Mouse (Mus musculus) stomach, embryonic 16.5 days (tissue): Measurements from ENCODE around the gene Klc1. TPM values are rescaled to one million over a fixed set of nuclear protein-coding genes. Genes with fewer than 3 reads are reported as not detected.

ENCODE experiments used
- ATAC-seq: fragments of 200-750 bp; cut with Nextera tagmentation; 2 replicates; pipeline ENCODE4 v1.8.0; 2017; ENCODE audit warnings: moderate number of reproducible peaks, moderate TSS enrichment; ENCODE audit not compliant: insufficient read depth, low FRiP score
- H3K27ac ChIP-seq: fragments of 300-500 bp; sonication (generic); 2 replicates; pipeline ENCODE4 v1.5.1; 2014; ENCODE audit warnings: low read length
- H3K27me3 ChIP-seq: fragments of 300-500 bp; sonication (generic); 2 replicates; pipeline ENCODE4 v1.6.1; 2014; ENCODE audit warnings: low read length, control low read depth, mixed read lengths; ENCODE audit not compliant: control insufficient read depth, insufficient read depth
- H3K36me3 ChIP-seq: fragments of 300-500 bp; sonication (generic); 2 replicates; pipeline ENCODE4 v1.6.1; 2014; ENCODE audit warnings: low read length; ENCODE audit not compliant: control insufficient read depth, insufficient read depth
- H3K4me1 ChIP-seq: fragments of 300-500 bp; sonication (generic); 2 replicates; pipeline ENCODE4 v1.6.1; 2014; ENCODE audit warnings: low read length, control low read depth, mixed read lengths; ENCODE audit not compliant: control insufficient read depth, insufficient read depth
- H3K4me2 ChIP-seq: fragments of 300-500 bp; sonication (generic); 2 replicates; pipeline ENCODE4 v1.6.1; 2014; ENCODE audit warnings: low read depth, low read length, mixed read lengths
- H3K4me3 ChIP-seq: fragments of 300-500 bp; sonication (generic); replicated peaks from 2 replicates; pipeline ENCODE4 v1.5.1; 2014; ENCODE audit warnings: mild to moderate bottlenecking, low read length
- H3K9ac ChIP-seq: fragments of 300-500 bp; sonication (generic); 2 replicates; pipeline ENCODE4 v1.6.1; 2014; ENCODE audit warnings: low read length
- H3K9me3 ChIP-seq: fragments of 300-500 bp; sonication (generic); replicated peaks from 2 replicates; pipeline ENCODE4 v1.6.1; 2016; ENCODE audit warnings: low read length, control low read depth; ENCODE audit not compliant: control insufficient read depth
- WGBS: fragments of 180-500 bp; shearing (Covaris S2); extraction: QIAGEN DNeasy Blood & Tissue Kit; methylation state at CpG from one replicate; pipeline ENCODE4 v1.1.7; 2014; 5-methylcytosine and 5-hydroxymethylcytosine counted together
- polyA plus RNA-seq: library from polyadenylated mRNA; unstranded; fragments of >200 nt; fragmentation: Nextera tagmentation; extraction: Ambion mirVana; gene quantifications from 2 replicates; pipeline ENCODE4 v1.2.1, GENCODE M21; 2015

Gene Klc1
- polyA plus RNA-seq, 1 experiment from 2014 or later: 96.1 TPM

GRCm38 (mm10) chr12:111812075-111812474 is 53.4 kb downstream of the Klc1 start:
- H3K27ac ChIP-seq: no peak overlapping the region
- H3K9me3 ChIP-seq: no peaks in the 10 kb centered on the region
- H3K9ac ChIP-seq: no peak overlapping the region
- H3K27me3 ChIP-seq: no peaks in the 10 kb centered on the region
- ATAC-seq: no peak
- no peak overlapping the region for H3K4me3 ChIP-seq
- no peak overlapping the region for H3K4me2 ChIP-seq
- WGBS: 88% methylated on average over 13 of the region's 13 CpGs
- H3K36me3 ChIP-seq: peaks cover 7% of the 10 kb centered on the region; the same call in 1 of the 2 replicates
- peaks cover 46% of the 10 kb centered on the region for H3K4me1 ChIP-seq

- Histone ChIP-seq H3K9ac (peak overlapping the region; percentile 69), H3K4me1 (peaks cover 49% of the 10 kb centered on the region)
- no peak for ATAC-seq
Measured at GRCm38 (mm10) chr12:111812611-111813010, 54.0 kb downstream of the Klc1 start.

GRCm38 (mm10) chr12:111813111-111813765 is 54.6 kb downstream of the Klc1 start:
- no peaks in the 10 kb centered on the region for H3K27me3 ChIP-seq
- peak overlapping the region; percentile 69 for H3K9ac ChIP-seq
- H3K27ac ChIP-seq: peak overlapping the region; percentile 41
- no peak for ATAC-seq
- peaks cover 54% of the 10 kb centered on the region for H3K4me1 ChIP-seq
- H3K4me2 ChIP-seq: peak overlapping the region; percentile 81
- H3K4me3 ChIP-seq: peak overlapping the region; percentile 74
- no peaks in the 10 kb centered on the region; the same call in 1 of the 2 replicates for H3K36me3 ChIP-seq
- 4% methylated on average over 27 of the region's 27 CpGs for WGBS
- H3K9me3 ChIP-seq: no peaks in the 10 kb centered on the region

More at GRCm38 (mm10) chr12:111812611-111813010, 54.0 kb downstream of the Klc1 start:
- Histone ChIP-seq H3K36me3 (peaks cover 4% of the 10 kb centered on the region; the same call in 1 of the 2 replicates), H3K27me3 (no peaks in the 10 kb centered on the region), H3K27ac (no peak overlapping the region), H3K9me3 (no peaks in the 10 kb centered on the region), H3K4me2 (peak overlapping the region; percentile 81), H3K4me3 (peak overlapping the region; percentile 74)
- 62% methylated on average over 12 of the region's 12 CpGs for WGBS

GRCm38 (mm10) chr12:111813766-111814617 is 55.3 kb downstream of the Klc1 start, which contains the start of the genes Xrcc3 and Zfyve21:
Xrcc3 (minus strand) TSS chr12:111813873.
Zfyve21 (plus strand) TSS chr12:111814170.
- no peaks in the 10 kb centered on the region for H3K27me3 ChIP-seq
- peaks cover 60% of the 10 kb centered on the region for H3K4me1 ChIP-seq
- H3K27ac ChIP-seq: peak within 1 kb of the TSS; percentile 96
- ATAC-seq: peak; percentile 97
- peak within 1 kb of the TSS; percentile 81 for H3K4me2 ChIP-seq
- H3K4me3 ChIP-seq: peak within 1 kb of the TSS; percentile 86
- H3K36me3 ChIP-seq: no peaks in the 10 kb centered on the region
- under 1% methylated on average over 87 of the region's 87 CpGs for WGBS
- H3K9me3 ChIP-seq: no peaks in the 10 kb centered on the region
- H3K9ac ChIP-seq: peak within 1 kb of the TSS; percentile 90

DNA sequence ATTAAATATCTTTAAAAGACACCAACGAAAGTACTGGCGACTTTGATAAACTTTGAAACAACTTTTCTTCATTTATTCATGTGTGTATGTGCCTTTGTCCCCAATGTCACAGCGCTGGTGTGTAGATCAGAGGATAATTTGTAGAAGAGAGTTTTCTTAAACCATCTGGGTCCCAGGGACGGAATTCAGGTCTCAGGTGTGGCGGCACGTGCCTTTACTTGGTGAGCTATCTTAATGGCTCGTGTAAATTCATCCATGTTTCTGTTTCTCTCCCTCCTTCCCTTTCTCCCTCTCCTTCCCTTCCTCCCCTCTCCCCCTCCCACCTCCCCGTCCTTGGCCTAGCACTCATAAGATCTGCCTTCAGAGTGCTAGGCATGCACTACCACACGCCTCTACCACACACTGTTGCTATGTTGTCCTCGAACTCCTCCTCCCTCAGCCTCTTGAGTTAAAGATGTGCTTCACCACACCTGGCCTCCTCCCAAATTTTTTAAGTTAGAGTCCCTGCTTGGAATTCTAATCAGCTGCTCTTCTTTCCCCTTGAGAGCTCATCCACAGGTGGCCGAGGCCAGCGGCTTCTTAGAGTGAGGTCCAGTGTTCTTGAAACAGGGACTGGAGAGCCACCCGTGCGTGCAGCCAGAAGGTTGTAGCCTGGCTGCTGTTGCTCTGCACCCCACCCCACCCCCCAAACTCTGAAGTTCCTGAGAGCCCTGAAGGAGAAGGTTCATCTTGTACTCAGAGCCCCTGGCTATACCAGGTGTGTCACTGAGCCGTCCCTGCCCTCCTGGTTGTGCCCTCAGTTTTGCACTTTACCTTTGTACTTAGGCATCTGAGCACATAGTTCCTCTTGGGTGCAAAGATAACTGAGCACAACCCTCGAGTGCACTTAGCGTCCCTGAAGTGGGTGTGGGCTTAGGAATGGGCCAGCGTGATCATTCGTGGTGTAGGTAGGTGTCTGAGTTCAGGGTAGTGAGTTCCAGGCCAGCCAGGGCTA is 56.4 kb downstream of the Klc1 start:
- no peaks in the 10 kb centered on the region for H3K27me3 ChIP-seq
- H3K4me2 ChIP-seq: peak overlapping the region; percentile 65
- peak overlapping the region; percentile 90 for H3K9ac ChIP-seq
- no peaks in the 10 kb centered on the region for H3K9me3 ChIP-seq
- H3K4me3 ChIP-seq: peak overlapping the region; percentile 86
- no peaks in the 10 kb centered on the region for H3K36me3 ChIP-seq
- ATAC-seq: no peak
- peaks cover 58% of the 10 kb centered on the region for H3K4me1 ChIP-seq
- peak overlapping the region; percentile 96 for H3K27ac ChIP-seq
- 23% methylated on average over 19 of the region's 19 CpGs for WGBS

DNA sequence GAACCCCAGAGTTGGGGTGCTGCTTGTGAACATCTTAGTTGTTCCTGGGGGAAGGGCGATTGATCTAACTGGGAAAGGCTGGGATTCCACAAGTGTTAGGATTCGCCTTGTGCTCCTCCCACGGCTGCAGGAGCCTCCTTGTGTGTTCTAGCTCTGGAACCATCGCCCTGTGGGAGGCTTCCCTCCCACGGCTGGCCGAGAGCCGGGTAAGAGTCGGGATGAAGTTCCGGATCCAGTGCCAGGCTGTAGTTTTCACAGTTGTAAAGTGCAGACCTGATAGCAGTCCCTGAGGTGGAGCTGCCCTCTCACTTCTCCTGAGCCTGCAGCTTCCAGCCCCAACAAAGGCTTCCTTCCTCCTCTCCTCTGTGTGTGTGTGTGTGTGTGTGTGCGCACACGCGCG is 57.9 kb downstream of the Klc1 start:
- Histone ChIP-seq H3K4me2 (peak overlapping the region; percentile 65), H3K36me3 (no peaks in the 10 kb centered on the region), H3K27ac (peak overlapping the region; percentile 69), H3K4me3 (peak overlapping the region; percentile 18), H3K9me3 (no peaks in the 10 kb centered on the region), H3K27me3 (no peaks in the 10 kb centered on the region), H3K9ac (peak overlapping the region; percentile 32), H3K4me1 (peaks cover 56% of the 10 kb centered on the region)
- no peak for ATAC-seq
- 46% methylated on average over 13 of the region's 13 CpGs for WGBS

DNA sequence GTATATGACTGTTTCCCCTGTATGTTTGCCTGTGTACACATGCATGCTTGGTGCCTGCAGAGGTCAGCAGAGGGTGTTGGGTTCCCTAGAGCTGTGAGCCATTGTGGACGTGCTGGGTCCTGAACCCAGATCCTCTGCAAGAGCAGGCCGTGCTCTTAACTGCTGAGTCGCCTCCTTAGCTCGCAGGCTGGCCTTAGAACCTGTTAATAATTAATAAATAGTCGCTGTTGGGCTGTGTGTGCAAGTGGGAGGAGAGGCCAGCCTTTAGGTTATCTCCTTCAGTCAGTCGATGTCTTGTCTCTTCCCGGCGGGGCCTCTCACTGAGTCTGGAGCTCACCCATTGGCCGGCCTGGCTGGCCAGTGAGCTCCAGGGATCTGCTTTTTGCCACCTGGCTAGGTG is 58.3 kb downstream of the Klc1 start:
- Histone ChIP-seq H3K9me3 (no peaks in the 10 kb centered on the region), H3K9ac (peak overlapping the region; percentile 32), H3K4me2 (peak overlapping the region; percentile 65), H3K4me3 (no peak overlapping the region; the same call in 1 of the 2 replicates), H3K27ac (peak overlapping the region; percentile 69), H3K36me3 (no peaks in the 10 kb centered on the region), H3K4me1 (peaks cover 56% of the 10 kb centered on the region), H3K27me3 (no peaks in the 10 kb centered on the region)
- no peak for ATAC-seq
- WGBS: 34% methylated on average over 9 of the region's 9 CpGs

GRCm38 (mm10) chr12:111817991-111818390 is 59.3 kb downstream of the Klc1 start:
- no peak for ATAC-seq
- Histone ChIP-seq H3K4me1 (peaks cover 50% of the 10 kb centered on the region), H3K9ac (no peak overlapping the region), H3K4me3 (no peak overlapping the region), H3K36me3 (no peaks in the 10 kb centered on the region), H3K27ac (no peak overlapping the region), H3K4me2 (no peak overlapping the region), H3K9me3 (no peaks in the 10 kb centered on the region), H3K27me3 (no peaks in the 10 kb centered on the region)
- 69% methylated on average over 8 of the region's 8 CpGs for WGBS
